Mouse (Mus musculus) megakaryocyte progenitor cell, adult 5-6 weeks (primary cell): ENCODE results near the gene Lrrc28. TPM values are rescaled to one million over a fixed set of nuclear protein-coding genes. Genes with fewer than 3 reads are reported as not detected.

Experiments used
- ATAC-seq: replicated peaks from 2 replicates; pipeline ENCODE4 v1.8.0; 2016; ENCODE audit warnings: mild to moderate bottlenecking, moderate TSS enrichment, inconsistent platforms; ENCODE audit not compliant: poor library complexity
- total RNA-seq, 2 experiments: library from RNA; stranded (forward) in 1 of 2; stranded (reverse) in 1 of 2; fragments of 157-497, 149-512 nt in 1 of 2; fragments of 200-1000 nt in 1 of 2; gene quantifications; 2 replicates each; pipeline versions ENCODE4 v1.2.3 to v1.2.4; 2015 to 2017

Gene Lrrc28
- total RNA-seq, 2 experiments from 2014 or later: 9.6 to 16.9 TPM

DNA sequence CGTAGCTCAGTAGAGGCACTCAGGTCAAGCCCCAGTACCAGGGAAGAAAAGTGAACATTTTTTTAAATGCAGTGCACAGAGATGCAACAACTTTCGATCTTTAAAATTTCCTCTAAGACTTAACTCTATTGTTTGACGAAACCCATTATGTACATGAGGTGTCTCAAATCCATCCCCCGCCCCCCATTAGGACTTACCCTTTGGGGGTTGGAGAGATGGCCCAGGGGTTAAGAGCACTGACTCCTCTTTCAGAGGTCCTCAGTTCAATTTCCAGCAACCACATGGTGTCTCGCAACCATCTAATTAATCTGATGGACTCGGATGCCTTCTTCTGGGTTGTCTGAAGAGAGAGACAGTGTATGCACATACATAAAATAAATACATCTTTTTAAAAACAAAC lies 1.1 kb upstream of the Lrrc28 start:
- ATAC-seq: no peak

DNA sequence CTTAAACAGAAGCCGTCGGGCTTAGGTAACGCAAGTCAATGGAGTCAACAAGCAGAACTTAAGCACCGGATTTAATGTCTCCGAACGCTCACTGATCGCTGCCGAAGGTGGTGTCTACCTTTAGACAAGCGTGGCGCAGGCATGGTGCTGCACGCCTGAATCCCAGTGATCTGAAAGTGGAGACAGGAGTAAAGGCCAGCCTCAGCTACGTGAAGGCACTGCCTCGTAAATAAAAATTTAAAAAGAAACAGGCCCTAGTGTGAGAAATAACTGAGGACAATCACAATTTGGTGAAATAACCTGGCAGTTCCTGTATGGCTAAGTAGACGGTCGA lies 580 bp upstream of the Lrrc28 start:
- peak; percentile 25; the same call in 1 of the 2 replicates for ATAC-seq

DNA sequence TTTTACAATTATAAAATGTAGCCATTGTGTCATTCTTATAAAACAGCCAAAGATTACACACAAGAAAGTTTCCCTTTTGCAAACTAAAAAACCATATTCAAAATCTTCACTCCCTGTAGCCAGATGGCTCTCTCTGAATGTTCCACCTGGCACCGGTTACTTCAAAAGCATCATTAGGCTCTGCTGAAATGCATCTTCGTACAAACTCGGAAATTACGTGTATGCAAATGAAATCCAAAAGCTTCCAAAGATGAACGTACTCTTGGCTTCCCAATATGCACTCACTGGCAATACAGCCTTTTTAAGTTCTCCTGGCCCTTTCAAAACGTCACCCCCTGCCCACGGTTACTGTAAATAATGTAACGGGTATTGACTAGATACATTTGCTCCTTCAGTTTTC lies 777 bp downstream of the Lrrc28 start:
- no peak for ATAC-seq

DNA sequence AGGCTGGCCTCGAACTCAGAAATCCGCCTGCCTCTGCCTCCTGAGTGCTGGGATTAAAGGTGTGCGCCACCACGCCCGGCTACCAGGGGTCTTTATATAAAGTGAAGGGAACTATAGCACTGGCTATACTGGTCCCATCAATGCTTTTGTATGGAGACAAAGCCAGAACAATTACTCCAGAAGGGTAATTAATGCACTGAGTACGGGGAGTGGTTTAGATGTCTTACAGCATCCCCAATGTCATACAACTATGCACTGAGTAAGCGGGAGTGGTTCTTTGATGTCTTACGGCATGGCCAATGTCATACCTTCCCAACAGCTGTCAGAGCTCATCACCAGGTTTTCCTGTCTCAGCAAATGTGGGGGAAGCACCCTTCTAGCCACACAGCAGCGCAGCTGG lies 2.1 kb downstream of the Lrrc28 start:
- ATAC-seq: no peak

DNA sequence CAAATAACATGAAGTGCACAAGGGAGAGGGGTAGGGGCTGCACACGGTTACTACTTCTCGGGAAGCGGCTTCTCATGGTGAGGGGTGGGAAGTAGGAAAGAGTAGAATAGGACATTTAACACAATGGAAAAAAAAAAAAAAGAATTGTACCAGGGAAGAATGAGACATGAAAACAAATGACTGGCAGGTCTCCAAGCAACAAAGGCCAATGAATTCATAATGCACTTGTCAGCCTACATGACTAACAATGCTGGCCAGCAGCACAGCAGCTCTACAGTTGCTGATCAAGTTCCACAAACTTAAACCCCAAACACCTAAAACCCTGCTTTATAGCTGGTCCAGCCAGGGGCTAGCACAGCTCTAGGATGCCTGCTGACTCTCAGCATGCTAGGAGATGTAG lies 6.1 kb downstream of the Lrrc28 start:
- no peak for ATAC-seq

DNA sequence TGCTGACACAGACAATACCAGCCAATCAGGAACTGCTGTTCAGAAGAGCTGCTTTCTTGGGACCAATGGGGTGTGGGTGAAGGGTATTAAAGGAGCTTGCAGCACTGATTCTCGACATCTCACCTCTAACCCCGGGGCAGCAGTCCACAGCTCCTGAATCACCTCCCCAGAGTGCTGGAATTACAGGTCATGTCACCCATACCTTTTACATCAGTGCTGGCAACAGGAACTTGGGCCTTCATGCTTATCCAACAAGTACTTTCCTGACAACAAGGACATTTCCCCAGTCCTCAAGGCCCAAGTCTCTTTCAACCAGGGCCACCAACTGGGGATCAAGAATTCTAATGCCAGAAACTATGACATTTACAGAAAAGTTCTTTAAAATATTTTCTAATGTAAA lies 8.9 kb downstream of the Lrrc28 start:
- no peak for ATAC-seq

DNA sequence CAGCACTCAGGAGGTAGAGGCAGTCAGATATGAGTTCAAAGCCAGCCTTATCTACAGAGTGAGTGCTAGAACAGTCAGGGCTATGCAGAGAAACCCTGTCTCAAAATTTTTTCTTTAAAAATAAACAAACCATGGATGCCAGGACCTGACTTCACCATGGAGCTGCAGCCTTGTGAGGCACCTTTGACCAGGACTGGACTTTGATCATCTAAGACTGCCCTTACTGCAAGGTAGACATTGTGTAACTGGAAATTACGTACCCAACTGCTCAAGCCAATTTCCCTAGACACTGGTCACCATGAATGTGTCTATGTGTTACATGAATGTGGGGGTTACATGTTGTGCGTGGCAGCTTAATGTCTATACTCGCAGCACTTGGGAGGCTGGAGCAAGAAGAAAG lies 10.9 kb downstream of the Lrrc28 start:
- ATAC-seq: no peak

DNA sequence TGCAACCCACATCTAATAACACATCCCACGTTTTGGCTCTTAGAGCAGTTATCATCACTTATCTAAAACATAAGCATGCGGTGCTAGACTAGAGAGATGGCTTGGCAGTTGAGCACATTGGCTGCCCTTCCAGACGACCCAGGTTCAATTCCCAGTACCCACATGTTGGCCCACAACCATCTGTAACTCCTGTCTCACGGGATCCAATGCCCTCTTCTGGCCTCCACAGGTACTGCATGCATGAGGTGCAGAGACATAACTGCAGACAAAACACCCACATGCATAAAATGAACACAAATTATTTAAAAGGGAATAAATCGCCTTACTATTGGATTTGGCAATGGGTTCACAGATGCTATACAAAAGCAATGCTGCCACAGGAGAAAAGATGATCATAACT lies 12.7 kb downstream of the Lrrc28 start:
- ATAC-seq: peak; percentile 41; the same call in 1 of the 2 replicates

DNA sequence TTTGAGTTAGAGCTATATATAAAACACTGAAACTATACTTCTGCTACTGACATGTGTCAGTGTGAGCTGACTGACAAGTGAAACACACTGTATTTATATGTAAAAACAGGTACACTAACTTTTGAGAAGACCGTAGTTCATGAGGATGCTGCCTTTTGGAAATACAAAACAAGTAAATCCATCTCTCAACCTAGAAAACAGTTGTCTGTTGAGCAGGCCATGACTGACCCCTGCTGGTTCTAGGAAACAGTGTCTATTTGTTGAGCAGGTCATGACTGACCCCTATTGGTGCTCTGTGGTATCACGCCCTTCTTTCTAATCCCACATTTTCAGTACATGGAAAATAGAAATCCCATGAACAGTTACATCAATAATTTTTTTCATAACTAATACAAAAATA lies 14.3 kb downstream of the Lrrc28 start:
- peak; percentile 100 for ATAC-seq

DNA sequence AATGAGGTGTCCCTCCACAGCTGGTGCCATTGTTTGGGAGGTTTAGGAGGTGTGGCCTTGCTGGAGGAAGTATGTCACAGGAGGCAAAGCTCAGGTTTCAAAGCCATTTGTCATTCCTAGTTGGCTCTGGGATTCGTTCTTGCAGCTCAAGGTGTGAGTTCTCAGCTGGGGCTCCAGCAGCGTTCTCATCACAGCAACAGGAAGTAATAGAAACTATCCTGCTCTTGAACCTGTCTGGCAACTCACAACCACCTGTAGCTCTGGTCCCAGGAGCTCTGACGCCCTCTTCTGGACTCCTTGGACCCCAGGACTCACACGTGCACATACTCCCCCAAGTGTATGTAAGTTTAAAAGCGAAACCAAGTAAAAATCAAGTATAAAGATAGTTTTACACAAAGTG lies 15.4 kb downstream of the Lrrc28 start:
- ATAC-seq: no peak

DNA sequence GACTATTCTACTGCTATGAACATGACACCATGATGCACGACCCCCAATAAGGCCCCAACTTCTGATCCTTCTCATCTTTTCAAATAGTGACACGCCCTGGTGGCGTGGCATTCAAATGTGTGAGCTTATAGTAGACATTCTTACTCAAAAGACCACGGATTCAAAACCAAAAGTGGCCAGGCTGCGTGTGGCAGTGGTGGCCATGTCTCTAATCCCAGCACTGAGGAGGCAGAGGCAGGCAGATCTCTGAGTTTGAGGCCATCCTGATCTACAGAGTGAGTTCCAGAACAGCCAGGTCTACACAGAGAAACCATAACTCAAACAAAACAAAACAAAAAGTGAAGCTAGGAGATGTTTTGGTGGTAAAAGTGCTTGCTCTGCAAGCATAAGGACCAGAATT lies 18.4 kb downstream of the Lrrc28 start:
- no peak for ATAC-seq

DNA sequence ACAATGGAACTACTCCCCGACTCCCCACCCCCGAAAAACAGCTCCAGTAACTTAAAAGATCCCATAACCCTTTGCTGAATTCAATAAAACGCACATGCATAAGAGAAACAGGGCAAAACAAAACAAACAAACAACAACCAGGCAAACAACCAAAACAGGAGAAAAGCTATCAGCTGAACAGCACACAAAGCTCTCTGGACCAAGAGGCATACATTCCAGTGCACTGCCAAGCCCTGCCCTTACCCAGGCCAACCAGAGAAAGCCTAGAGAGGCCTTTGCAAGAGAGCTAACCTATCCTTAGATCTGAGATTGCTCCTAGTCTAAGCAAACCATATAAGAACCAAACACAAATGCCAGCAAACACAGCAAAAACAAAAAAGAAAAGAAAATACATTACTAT lies 22.9 kb downstream of the Lrrc28 start:
- no peak for ATAC-seq

DNA sequence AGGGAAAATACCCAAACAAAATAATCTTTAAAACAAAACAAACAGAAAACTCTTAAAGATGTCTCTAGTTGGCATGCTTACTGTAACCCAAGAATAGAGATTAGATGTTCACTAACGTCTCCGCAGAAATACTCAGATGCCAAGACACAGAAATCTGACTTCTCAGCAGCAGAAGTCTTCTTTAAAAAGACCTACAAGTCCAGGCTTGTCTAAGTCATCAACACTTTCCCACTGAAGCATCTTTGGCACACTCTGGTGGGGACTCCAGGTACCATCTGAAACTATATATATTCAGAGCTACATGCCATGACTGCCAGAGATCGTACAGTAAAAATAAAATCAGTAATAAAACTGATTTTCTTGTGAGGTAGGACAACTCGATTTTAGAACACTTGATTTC lies 25.2 kb downstream of the Lrrc28 start:
- no peak for ATAC-seq

DNA sequence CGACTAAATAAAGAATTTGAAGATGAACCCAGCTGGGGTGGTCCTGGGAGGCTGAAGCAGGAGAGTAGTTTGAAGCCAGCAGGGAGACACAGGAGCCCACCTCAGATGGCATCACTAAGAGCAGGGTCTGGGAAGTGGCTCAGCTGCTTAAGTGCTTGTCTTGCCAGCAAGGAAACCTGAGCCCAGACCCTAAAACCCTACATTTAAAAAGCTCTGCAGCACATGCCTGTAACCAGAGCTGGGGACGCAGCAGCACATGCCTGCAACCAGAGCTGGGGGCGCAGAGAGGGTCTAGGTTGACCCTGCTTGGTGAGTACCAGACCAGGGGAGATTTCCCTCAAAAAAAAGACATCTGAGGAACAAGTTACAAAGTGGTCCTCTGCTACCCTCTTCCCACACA lies 26.8 kb downstream of the Lrrc28 start:
- no peak for ATAC-seq

DNA sequence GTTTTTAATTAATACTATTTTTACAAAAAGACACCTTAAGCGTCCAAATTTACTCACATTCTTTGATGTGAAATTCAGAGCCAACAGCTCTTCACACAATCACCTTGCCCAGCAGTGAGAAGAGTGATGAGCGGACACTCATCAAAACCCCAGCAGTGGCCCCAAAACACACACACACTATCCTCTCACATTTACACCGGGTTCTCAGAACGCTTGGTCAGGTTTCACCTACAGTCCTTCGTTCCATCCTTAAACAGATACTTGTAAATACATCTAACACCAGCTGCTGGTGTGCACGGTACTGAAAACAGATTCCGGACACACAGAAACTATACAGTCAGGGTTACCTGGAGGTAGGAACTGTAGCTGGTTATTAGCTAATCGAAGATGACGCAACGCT lies 27.4 kb downstream of the Lrrc28 start:
- no peak for ATAC-seq

DNA sequence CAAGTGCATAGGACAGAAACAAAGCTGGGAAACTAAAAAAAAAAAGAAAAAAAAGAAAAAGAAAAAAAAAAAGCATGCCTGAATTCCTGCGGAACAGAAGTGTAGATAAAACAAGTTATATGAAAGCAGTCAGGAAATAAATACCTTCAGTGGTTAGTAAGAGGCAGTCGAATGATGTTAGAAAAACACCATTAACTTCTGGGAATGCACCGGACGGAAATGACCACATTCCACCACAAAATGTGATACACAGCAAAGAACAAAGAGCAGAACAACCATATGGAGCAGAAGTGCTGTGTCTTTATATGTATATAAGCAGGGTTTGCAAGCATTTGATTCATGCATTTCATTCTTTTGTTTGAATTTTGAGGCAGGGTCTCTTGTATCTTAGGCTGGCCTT lies 28.2 kb downstream of the Lrrc28 start:
- ATAC-seq: no peak

DNA sequence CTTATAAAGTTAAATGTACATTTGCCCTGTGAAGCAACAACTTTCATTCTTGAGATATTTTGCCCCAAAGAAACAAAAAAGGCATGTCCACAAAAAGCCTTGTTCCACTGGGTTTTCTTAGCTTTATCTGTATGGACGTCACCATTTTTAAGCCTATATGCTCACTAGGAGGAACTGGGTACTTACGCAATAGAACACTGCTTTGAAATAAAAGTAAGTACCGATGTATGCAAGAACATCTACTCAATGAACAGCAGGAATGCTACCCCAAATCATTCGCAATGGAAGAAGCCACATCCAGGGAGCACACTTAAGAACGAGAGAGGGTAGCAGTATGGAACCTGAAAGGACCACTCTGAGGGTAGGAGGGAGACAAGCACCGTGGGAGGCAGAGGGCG lies 30.6 kb downstream of the Lrrc28 start:
- ATAC-seq: peak; percentile 46

DNA sequence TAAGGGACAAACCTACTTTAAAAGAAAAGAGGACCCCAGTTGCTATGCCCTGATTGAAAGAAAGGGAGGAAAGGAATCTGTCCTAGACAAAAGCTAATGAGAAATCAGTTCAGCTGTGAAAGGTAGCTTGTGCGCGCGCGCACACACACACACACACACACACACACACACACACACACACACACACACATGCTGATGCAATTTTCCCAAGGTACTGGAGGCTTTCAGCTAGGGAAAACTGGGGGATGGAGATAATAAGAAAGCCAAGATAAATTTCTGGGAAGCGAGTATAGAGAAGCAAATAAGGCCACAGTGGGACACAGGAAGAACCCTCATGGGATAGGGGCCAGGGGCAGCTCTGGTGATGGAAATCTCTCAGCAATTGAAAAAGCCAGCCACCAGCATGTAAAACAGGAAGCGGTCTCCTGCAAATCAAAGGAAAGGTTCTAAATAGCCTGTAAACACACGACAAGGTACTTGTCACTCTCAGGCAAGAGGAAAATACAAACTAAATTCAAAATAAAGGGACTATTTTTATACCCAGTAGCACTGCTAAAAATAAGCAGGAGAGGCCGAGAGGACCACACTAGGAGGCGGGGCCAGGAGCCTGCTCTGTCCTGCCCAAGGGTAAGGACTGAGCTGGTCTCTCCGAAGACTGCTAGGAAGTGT lies 31.1 kb downstream of the Lrrc28 start:
- ATAC-seq: no peak

DNA sequence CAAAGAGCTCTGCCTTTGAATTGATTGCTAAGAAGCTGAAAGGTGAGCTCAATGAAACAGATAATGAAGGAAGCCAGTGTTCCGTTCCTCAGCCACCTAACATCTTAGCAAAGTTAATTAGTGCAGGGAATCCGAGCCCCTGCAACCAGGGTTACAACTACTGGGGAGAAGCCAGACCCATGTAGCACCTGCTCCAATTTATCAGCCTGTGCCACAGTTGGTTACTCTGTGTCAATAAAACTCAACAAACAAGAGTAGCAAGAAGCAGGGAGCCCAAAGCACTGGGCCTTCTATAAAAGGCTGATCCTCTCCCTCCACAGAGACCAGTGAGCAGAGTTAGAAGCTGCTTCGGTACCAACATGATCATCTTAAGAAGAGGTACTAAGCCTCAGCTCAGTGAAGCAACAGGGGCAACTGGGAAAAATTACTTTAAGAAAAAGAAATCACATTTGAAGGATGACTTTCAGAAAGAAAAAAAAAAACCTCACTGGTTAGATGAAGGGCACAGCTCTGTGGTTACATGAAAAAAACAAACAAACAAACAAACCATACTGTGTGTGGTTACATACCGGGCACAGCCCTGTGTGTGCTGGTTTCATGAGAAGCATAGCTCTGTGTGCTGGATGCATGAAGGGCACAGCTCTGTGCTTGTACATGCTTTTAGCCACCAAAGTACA lies 36.6 kb downstream of the Lrrc28 start:
- no peak for ATAC-seq

DNA sequence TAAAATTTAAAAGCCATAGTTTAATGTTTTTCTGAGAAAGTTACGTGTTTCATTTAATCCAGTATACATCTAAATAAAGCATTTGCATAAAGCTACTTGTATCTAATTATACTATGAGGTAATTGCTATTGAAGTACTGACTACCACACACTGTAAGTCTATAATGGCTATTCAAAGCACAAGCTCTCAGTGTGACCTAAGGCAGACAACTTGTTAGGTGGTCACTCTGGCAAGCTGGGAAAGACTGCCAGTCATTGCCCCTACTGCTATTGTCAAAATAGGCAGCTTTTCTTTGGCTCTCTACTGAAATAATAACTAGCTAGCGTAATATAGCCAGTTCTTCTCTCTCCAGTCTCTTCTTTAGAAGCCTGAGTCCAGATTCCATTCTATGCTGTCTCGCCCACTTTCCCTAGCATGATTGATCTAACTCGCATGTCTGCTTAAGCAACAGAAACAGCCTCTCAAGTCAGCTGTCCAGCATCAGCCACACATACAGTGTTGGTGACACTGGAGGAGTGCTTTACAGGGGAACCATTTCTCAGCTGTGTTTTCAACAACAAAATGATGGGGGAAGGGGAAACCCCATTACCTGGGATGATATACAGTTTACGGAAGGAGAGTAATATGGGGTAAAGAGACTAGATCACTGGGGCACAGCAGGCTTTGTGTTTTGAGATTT lies 37.3 kb downstream of the Lrrc28 start:
- no peak for ATAC-seq

DNA sequence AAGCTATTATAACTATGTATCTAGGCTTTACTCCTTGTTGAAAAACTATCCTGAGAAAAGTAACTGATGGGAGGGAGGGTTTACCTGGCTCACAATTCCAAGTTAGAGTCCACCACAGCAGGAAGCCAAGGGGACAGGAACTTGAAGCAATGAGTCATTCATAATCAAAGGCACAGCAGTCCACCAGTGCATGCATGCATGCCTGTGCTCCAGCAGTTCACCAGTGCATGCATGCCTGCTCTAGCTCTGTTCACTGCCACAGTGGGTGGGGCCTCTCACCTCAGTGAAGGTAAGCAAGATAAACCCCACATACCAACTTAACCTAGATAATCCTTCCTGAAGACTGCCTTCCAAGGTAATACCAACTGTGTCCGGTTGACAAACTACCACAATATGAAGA lies 38.8 kb downstream of the Lrrc28 start:
- no peak for ATAC-seq

DNA sequence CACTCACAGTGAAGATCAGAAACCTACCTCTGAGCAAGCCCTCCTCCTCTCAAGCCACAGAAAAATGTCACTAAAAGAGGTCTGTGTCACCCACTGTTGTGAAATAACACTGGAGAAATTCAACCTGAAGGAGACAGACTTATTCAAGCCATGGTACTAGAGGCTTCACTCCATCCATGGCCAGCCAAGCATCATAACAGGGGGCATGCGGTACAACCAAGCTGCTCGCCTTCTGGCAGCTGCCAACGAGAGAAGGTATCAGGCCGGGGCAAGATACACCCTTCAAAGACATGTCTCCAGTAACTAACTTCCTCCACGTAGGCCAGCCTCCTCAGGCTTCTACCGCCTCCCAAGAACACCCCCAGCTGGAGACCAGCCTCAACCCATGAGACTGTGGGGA lies 40.0 kb downstream of the Lrrc28 start:
- no peak for ATAC-seq

DNA sequence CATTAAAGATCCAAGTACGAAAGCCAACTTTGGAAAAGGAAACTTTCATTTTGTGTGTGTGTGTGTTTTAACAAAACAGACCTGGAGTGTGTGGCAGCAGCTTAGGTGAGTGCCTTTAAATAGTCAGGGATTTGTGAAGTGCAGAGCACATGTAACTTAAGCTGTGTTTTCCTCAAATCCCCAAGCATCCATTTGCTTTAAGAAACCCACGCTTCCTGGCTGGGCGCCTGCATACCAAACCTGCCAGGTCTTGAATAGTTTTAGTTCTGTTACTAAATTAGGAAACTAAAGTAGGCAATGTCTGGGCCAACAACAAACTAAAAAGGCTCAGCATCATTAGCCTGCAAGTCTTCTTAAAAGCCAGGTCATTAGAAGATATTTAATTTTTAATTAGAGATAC lies 47.0 kb downstream of the Lrrc28 start:
- ATAC-seq: no peak
